Mouse (Mus musculus): ENCODE results near the gene Tada1. TPM values are rescaled to one million over a fixed set of nuclear protein-coding genes. Genes with fewer than 3 reads are reported as not detected.

Gene Tada1
- total RNA-seq, 2 experiments from 2014 or later: 11.8 TPM

Other genes starting within 250 kb of the Tada1 start
- gene Gpa33, start 248.9 kb upstream of the Tada1 start, total RNA-seq (2021): not detected
- not detected for gene Mael, start 140.3 kb upstream of the Tada1 start, total RNA-seq (2021)
- gene Ildr2, start 125.0 kb upstream of the Tada1 start, total RNA-seq (2021): 1 to 10 TPM; 4.1 to 4.2 TPM
- gene Pogk, start 30.8 kb downstream of the Tada1 start, total RNA-seq (2021): 10 to 100 TPM; 13.9 to 15.6 TPM
- gene Gm4846, start 118.5 kb downstream of the Tada1 start, total RNA-seq (2021): not detected

Data from heart, postnatal 14 days (tissue).